Mouse (Mus musculus) adrenal gland, postnatal 25 days (tissue): ENCODE results near the gene Asb7. TPM values are rescaled to one million over a fixed set of nuclear protein-coding genes. Genes with fewer than 3 reads are reported as not detected.

Source experiments
- DNase-seq: peaks from one replicate; pipeline ENCODE4 v3.0.0; 2021; ENCODE audit warnings: mixed read lengths
- total RNA-seq: library from RNA; stranded (reverse); gene quantifications from 2 replicates; pipeline ENCODE4 v1.2.3, GENCODE M21; 2021

The Asb7 gene
- total RNA-seq, 1 experiment from 2014 or later = 20.2 TPM

DNA sequence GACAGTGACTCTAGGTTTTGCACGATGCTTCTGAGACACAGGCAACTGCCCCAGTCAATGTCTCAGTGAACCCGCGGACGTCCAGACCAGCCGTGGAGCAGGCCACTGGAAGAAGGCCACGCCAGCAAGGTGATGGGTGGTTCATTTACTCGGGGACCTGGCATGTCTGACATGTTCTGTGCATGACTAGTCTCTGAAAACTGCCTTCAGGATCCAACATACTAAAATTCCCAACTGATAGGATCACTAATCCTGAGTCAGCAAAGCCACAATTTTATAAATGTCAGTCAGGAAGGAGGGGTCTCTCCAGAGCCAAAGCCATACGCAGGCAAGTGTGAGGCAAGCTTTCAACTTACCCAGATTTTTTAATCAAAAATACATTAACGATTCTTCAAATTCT lies 35.8 kb downstream of the Asb7 start:
- DNase-seq = no peak

- DNase-seq = no peak
Observed at GRCm38 (mm10) chr7:66652216-66652615, 37.2 kb downstream of the Asb7 start.

GRCm38 (mm10) chr7:66650883-66651282 lies 38.5 kb downstream of the Asb7 start:
- DNase-seq = no peak

DNA sequence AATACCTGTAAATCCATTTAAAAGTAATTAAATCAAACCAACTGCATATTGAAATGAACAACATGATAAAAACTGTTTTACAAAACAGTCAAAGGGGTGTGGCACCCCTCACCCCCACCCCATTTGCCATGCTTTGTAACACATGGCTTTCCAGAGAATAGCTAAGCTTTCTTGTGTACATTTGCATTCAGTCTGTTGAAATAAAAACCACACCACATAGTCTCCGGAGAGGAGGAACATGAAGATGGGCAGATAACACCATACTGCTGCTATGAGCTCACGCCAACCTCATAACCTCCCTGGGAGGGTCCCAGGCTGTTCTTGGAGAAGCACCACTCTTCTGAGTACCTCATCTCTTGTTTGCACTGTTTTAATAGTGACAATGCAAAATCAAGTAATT lies 40.2 kb downstream of the Asb7 start:
- DNase-seq = no peak

- no peak for DNase-seq
Observed at GRCm38 (mm10) chr7:66645736-66646135, 43.7 kb downstream of the Asb7 start.

- no peak for DNase-seq
Observed at GRCm38 (mm10) chr7:66633351-66633750, 56.0 kb downstream of the Asb7 start.

DNA sequence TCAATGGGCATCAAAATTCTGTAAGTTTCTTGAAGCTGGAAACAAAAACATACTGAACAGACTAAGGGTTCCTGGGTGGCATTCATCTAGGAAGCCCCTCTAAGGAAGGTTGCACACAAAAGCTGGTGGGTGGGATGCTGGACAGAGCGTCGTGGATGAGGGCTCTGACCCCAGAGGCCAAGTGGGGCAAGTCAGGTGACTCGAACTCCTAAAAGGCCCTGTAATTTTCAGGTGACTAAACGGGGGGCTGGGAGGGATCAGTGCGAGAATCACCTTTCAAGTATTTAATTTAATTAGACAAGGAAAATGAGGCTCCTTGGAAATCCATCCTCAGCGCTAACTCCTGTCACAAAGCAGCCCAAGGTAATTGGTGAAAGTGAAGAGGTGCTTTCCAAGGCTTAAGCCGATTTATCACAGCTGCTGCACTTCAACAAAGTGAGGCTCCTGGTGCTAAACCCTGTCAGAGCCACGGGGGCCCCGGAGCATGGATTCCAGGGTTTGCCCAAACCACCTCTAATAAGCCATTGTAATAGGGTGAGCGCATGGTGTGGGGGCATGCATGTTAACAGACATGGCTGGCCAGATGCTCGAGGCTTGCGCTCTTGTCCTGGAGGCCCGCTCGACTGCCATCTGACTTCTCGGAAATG lies 59.1 kb downstream of the Asb7 start:
- no peak for DNase-seq

- DNase-seq = no peak
Observed at GRCm38 (mm10) chr7:66629419-66629818, 60.0 kb downstream of the Asb7 start.

DNA sequence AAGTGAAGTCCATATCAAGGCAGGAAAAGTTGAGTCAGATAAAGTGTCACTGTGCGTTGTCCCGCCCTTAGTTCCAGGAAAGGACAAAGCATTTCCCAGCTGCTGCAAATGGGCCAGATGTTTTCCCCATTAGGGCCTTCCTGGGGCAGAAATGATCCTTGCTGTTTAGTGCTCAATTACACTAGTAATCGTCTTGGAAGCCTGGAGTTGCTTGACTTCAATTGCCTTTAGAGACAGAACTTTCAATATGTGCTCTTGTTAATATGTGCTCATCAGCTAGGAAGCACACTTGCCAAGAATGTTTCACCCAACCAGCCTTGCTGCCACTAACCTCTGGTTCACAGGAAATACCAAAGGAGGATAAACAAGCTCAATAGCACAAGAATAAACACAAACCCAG lies 66.0 kb downstream of the Asb7 start:
- DNase-seq = no peak

GRCm38 (mm10) chr7:66601846-66602245 lies 87.5 kb downstream of the Asb7 start:
- DNase-seq = no peak

- DNase-seq = no peak
Observed at GRCm38 (mm10) chr7:66600622-66601610, 88.5 kb downstream of the Asb7 start.

DNA sequence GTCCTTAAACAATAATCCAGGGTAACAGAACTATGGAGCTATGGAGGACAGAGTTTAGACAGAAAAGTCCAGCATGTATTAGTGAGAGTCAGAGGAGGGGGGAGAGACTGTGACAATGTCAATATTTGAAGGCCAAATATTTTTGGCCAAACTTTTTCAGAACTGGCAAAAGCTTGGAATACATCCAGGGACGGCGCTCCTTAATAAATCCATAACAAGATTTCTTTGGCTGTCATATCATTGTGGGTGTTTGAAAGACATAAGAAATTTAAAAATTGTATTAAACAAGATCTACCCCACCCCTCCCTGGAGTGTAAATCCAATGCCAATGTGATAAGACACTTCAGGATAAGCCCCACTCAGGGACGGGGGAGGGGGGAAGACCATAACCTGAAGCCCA lies 89.3 kb downstream of the Asb7 start:
- peak; percentile 12 for DNase-seq

GRCm38 (mm10) chr7:66597900-66598299 lies 91.5 kb downstream of the Asb7 start:
- DNase-seq = no peak

Other genes with a start within 250 kb of the Asb7 start
- 9.8 and 14.5 TPM in 2 replicates for gene Lins1, start 293 bp upstream of the Asb7 start, total RNA-seq
- gene Cers3, start 53.9 kb upstream of the Asb7 start, total RNA-seq = 0.27 TPM in 1 of 2 replicates, not detected in the other
- gene Adamts17, start 150.1 kb upstream of the Asb7 start, total RNA-seq = 5.3 TPM in 2 replicates